Comparison of ENCODE assay signal across 25 mouse cellular contexts in genomic region chr17:31588726-31589125, GRCm38 (mm10). TPM values are rescaled to one million over a fixed set of nuclear protein-coding genes. Genes with fewer than 3 reads are reported as not detected.
A peak's percentile ranks its signal among the peaks of the same experiment; 100 is the strongest.
DNase-seq lines count a peak whose midpoint lies in the region; ATAC-seq and TF ChIP-seq lines count a peak whose summit lies in the region.
"Had no signal": no experiment of that assay in that cellular context is flagged by ENCODE, and none has a peak within 500 bp of the region (broad histone marks: within the 10 kb centered on the region; RNA-seq: fewer than 3 reads in every experiment).

No protein-coding gene starts in this region.

- no peak for TF ChIP-seq POLR2A in kidney, adult 2 months (IDR thresholded peaks at IDR 0.05; ENCODE audit: low read depth, low read length)

- no peak overlapping the region for H3K4me2 ChIP-seq in liver, postnatal 0 days (ENCODE audit: low read depth, low read length)
- H3K4me2 ChIP-seq: embryonic facial prominence, embryonic 12.5 days had no signal

- H3K4me3 ChIP-seq in kidney, adult 2 months (ENCODE audit: insufficient read depth, low read depth, low read length): no peak overlapping the region
- no peak overlapping the region for H3K4me3 ChIP-seq in liver, postnatal 0 days (ENCODE audit: low read depth, low read length)
- H3K4me3 ChIP-seq: embryonic facial prominence, embryonic 10.5 days; embryonic facial prominence, embryonic 12.5 days had no signal

- TF ChIP-seq EP300 in liver, postnatal 0 days (IDR thresholded peaks at IDR 0.05; ENCODE audit: low read depth): no peak

- no peaks in the 10 kb centered on the region for H3K36me3 ChIP-seq in kidney, adult 2 months (ENCODE audit: control insufficient read depth, insufficient read depth, low read length)
- peaks cover 23% of the 10 kb centered on the region for H3K36me3 ChIP-seq in liver, postnatal 0 days (replicated peaks; ENCODE audit: insufficient read depth, low read length)

- TF ChIP-seq CTCF in kidney, adult 2 months (conservative IDR thresholded peaks at IDR 0.05; ENCODE audit: insufficient read depth, insufficient read length, low read depth, low read length): no peak
- no peak for TF ChIP-seq CTCF in liver, postnatal 0 days (IDR thresholded peaks at IDR 0.05; ENCODE audit: low read depth)

- no peaks in the 10 kb centered on the region for H3K27me3 ChIP-seq in kidney, adult 2 months (replicated peaks; ENCODE audit: control insufficient read depth, insufficient read depth, low read length)
- no peaks in the 10 kb centered on the region for H3K27me3 ChIP-seq in liver, postnatal 0 days (ENCODE audit: insufficient read depth, low read length)
- H3K27me3 ChIP-seq: CH12.LX; embryonic facial prominence, embryonic 12.5 days; Patski had no signal

- no peaks in the 10 kb centered on the region for H3K9me3 ChIP-seq in liver, postnatal 0 days (ENCODE audit: low read length)
- H3K9me3 ChIP-seq: embryonic facial prominence, embryonic 10.5 days; embryonic facial prominence, embryonic 12.5 days had no signal

- no peak for ATAC-seq in liver, postnatal 0 days
- ATAC-seq: activated CD4-positive, CD25-positive, alpha-beta regulatory T cell, adult 4 months; CD4-positive, CD25-positive, alpha-beta regulatory T cell, adult 4 months; forebrain, embryonic 14.5 days; forebrain, embryonic 16.5 days; Patski had no signal

- H3K4me1 ChIP-seq in kidney, adult 2 months (ENCODE audit: control insufficient read depth, insufficient read depth, low read length): peaks cover 10% of the 10 kb centered on the region
- H3K4me1 ChIP-seq in liver, postnatal 0 days (ENCODE audit: insufficient read depth): no peaks in the 10 kb centered on the region
- H3K4me1 ChIP-seq: embryonic facial prominence, embryonic 12.5 days had no signal

- no peak for DNase-seq in kidney, adult 2 months
- DNase-seq in kidney, postnatal 4 days: no peak
- DNase-seq in liver, postnatal 0 days: no peak
- DNase-seq in liver: no peak
- DNase-seq in ES-CJ7 (ENCODE audit: low read depth, low spot score): peak; percentile 91
- DNase-seq in ZHBTc4 (ENCODE audit: low read depth, low spot score): peak; percentile 62
- no peak for DNase-seq in MN1 (ENCODE audit: low spot score)
- no peak for DNase-seq in spleen, adult 12 weeks (ENCODE audit: low spot score)
- DNase-seq: adrenal gland, adult 8-10 months; adrenal gland, postnatal 14 days; adrenal gland, postnatal 36 days; B cell, adult 2 months; cerebellum, adult 11-12 months; cerebellum, adult 2 months; cerebellum, adult 9-10 months; cerebellum, postnatal 10 days; cerebellum, postnatal 25 days had no signal

- 58% methylated on average over 4 of the region's 4 CpGs for WGBS in kidney, adult 2 months
- 76% methylated on average over 4 of the region's 4 CpGs for WGBS in liver, postnatal 0 days (ENCODE audit: insufficient replicate concordance)

- H3K9ac ChIP-seq in liver, postnatal 0 days (replicated peaks): no peak overlapping the region
- H3K9ac ChIP-seq: embryonic facial prominence, embryonic 12.5 days had no signal

- H3K27ac ChIP-seq in kidney, adult 2 months (ENCODE audit: insufficient read depth, low read depth, low read length): peak overlapping the region; percentile 57; the same call in 1 of the 2 replicates
- H3K27ac ChIP-seq in liver, postnatal 0 days (ENCODE audit: low read depth): 0 out of 2 replicates have a peak overlapping the region, but pooled peaks have one; percentile 36
- H3K27ac ChIP-seq: embryonic facial prominence, embryonic 10.5 days; embryonic facial prominence, embryonic 12.5 days had no signal

RNA-seq across cellular contexts. Expression of gene Pknox1, which starts 24.2 kb away (rescaled TPM):
- 19.2 and 19.9 TPM in 2 replicates for polyA plus RNA-seq in kidney, adult 2 months (2012; rRNA removed)
- polyA plus RNA-seq in liver, postnatal 0 days (2015; fragmentation: Nextera tagmentation; extraction: Ambion mirVana): 5.5 and 6.1 TPM in 2 replicates

RNA-seq across cellular contexts. Expression of gene Cbs, which starts 48.3 kb away (rescaled TPM):
- 140 and 154 TPM in 2 replicates for polyA plus RNA-seq in kidney, adult 2 months (2012; rRNA removed)
- polyA plus RNA-seq in liver, postnatal 0 days (2015; fragmentation: Nextera tagmentation; extraction: Ambion mirVana): 63.7 and 70.1 TPM in 2 replicates

Comparison
In these comparisons a context has a peak if more than half of its experiments do, and no peak if none do; other contexts are left out.
1. DNase-seq: peak in ES-CJ7 (single experiment) and ZHBTc4 (single experiment); none in kidney, adult 2 months (single experiment), kidney, postnatal 4 days (0 of 2), liver, postnatal 0 days (single experiment), liver (single experiment), MN1 (single experiment) and spleen, adult 12 weeks (single experiment).